Mouse (Mus musculus) central nervous system, embryonic 18 days (tissue): ENCODE data around the gene Diablo. TPM values are rescaled to one million over a fixed set of nuclear protein-coding genes. Genes with fewer than 3 reads are reported as not detected.

Experiments
- polyA plus RNA-seq: library from polyadenylated mRNA; depleted of rRNA; stranded (reverse); fragments of >200 nt; gene quantifications from 2 replicates; pipeline ENCODE4 v1.2.3, GENCODE M21; 2012; rRNA removed

Gene Diablo
- 91.4 and 98.8 TPM in 2 replicates for polyA plus RNA-seq

DNA sequence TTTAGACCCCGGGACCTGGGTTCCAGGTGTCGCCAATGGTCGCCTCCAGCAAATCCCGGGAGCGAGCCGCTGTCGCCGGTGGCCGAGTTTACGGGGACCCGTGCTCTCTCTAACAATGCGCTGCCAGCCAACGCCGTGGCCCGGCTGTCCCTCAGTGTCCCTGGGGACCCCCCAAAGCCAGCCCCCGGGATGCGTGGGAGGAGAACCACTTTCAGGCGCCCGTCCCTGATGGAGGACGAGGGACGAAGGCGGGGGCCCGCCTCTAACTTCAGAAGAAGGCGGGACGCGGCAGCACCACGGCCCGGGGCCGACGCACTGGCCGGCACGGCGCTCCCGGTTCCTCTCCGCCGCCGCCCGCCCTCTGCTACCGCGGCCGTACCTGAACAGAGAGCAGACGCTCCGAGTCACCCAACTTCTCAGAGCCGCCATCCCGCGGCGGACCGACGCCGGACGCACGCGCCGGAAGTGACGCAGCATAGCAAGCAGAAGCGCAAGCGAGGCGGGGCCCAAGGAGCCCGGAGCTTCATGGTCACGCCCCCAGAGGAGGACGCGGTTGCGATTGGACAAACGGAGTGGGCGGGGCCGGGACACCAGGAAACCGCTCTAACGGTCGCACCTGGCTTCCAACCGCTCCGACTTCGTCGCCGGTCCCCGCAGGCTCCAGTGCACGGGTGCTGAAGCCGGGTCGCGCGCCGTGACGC lies at the start of gene Diablo:
Gene Diablo, minus strand, starts transcription at position 485 of the 701 bp plus-strand sequence.

DNA sequence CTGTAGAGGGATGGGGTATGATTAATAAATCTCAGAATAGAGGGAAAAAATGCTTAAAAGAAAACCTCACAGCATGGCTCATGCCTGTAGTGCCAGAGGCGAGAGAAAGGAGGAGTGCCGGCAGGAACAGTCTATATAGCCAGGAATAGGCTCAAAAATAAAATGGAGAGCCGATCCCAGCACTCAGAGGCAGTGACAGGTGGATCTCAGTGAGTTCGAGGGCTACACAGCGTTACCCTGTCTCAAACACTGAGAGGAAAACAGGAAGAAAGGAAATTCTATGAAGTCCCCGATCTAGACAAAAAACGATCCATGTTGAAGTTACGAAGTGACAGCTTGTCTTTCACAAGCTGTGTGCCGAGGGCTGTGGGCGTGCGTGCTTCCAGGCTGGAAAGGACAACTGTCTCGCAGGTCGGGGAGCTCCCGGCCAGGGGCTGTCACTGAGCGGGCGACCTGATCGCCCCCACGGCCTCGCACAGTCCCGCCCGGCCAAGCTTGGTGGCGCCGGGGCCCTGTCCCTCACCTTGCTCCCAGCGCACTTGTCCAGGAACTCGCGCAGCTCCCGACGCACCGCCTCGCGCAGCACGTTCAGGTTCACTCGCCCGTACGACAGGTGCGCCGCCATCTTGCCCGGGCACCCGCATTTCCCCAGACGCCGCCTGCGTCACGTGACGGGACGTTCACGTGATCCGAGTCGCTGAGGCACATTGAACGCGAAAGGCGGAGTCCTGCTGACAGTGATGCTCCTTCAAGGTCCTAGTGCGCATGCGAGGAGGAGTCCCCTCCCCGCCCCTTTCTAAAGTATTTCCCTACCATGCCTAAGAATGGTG lies 48.6 kb upstream of the Diablo start, which contains the start of gene Vps33a:
Gene Vps33a, minus strand, starts transcription at position 682 of the 830 bp plus-strand sequence.

GRCm38 (mm10) chr5:123525281-123525680 lies 1.3 kb upstream of the Diablo start, which contains the start of gene Gm49027:
TSS of gene Gm49027 (minus strand) at chr5:123525488.

GRCm38 (mm10) chr5:123510160-123510559 lies 13.8 kb downstream of the Diablo start, which contains the start of gene B3gnt4:
TSS of gene B3gnt4 (plus strand) at chr5:123510460.

GRCm38 (mm10) chr5:123489112-123489785 lies 34.7 kb downstream of the Diablo start, which contains the start of the genes Lrrc43 and Il31:
TSS of gene Lrrc43 (plus strand) at chr5:123489305.
TSS of gene Il31 (minus strand) at chr5:123489489.

Other genes with a start within 250 kb of the Diablo start
- gene Bcl7a, start 180.3 kb downstream of the Diablo start, polyA plus RNA-seq = 33.4 and 41.3 TPM in 2 replicates
- 27.4 and 27.7 TPM in 2 replicates for gene Mlxip, start 129.4 kb downstream of the Diablo start, polyA plus RNA-seq
- 0.84 and 1.1 TPM in 2 replicates for gene Lrrc43, start 34.9 kb downstream of the Diablo start, polyA plus RNA-seq
- gene Il31, start 34.7 kb downstream of the Diablo start, polyA plus RNA-seq = not detected in 2 replicates
- gene B3gnt4, start 13.7 kb downstream of the Diablo start, polyA plus RNA-seq = 3.0 and 3.1 TPM in 2 replicates
- gene Gm49027, start 1.3 kb upstream of the Diablo start, polyA plus RNA-seq = 8.7 and 12.9 TPM in 2 replicates
- gene Vps33a, start 48.9 kb upstream of the Diablo start, polyA plus RNA-seq = 36.7 and 38.2 TPM in 2 replicates
- 90.5 and 98.9 TPM in 2 replicates for gene Clip1, start 160.4 kb upstream of the Diablo start, polyA plus RNA-seq
- 76.6 and 77.2 TPM in 2 replicates for gene Zcchc8, start 196.9 kb upstream of the Diablo start, polyA plus RNA-seq
- 117 and 121 TPM in 2 replicates for gene Rsrc2, start 225.2 kb upstream of the Diablo start, polyA plus RNA-seq
- 5.1 and 6.6 TPM in 2 replicates for gene Kntc1, start 225.5 kb upstream of the Diablo start, polyA plus RNA-seq